Mouse (Mus musculus): ENCODE measurements around the gene Atl1.
A peak's percentile ranks its signal among the peaks of the same experiment; 100 is the strongest.

DNA sequence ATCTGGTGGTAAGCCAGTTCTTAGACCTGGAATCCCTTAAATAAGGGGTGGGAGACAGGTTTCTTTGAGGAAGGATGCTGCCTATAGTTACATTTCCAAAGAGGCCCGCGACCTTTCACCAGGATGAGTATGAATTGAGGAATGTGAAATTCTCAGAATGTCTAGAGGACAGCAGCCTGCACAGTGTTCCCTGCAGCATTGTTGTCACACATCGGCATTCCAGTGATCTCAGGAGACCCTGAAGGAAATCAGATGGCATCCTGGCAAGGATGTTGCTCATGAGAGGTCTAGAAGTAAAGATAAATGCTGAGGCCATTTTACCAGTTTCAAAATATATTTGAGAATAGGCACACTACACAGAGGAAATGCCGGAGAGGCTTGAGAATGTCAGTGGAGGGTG is 5.7 kb downstream of the Atl1 start:
- no peak for TF ChIP-seq CTCF (IDR thresholded peaks at IDR 0.05; ENCODE audit: low read depth)
- TF ChIP-seq EP300 (IDR thresholded peaks at IDR 0.05; ENCODE audit: low read depth) = peak; percentile 89

All from heart, postnatal 0 days (tissue).